Mouse (Mus musculus): ENCODE measurements around the gene Hs2st1.

Hs2st1 gene

GRCm38 (mm10) chr3:144508342-144508741, 61.6 kb downstream of the Hs2st1 start:
- ATAC-seq (ENCODE audit: low TSS enrichment): no peak

GRCm38 (mm10) chr3:144507885-144508284, 62.1 kb downstream of the Hs2st1 start:
- peak; percentile 33; the same call in 1 of the 2 replicates for ATAC-seq (ENCODE audit: low TSS enrichment)

GRCm38 (mm10) chr3:144506213-144506612, 63.8 kb downstream of the Hs2st1 start:
- ATAC-seq (ENCODE audit: low TSS enrichment): peak; percentile 36; the same call in 1 of the 2 replicates

GRCm38 (mm10) chr3:144501930-144502329, 68.1 kb downstream of the Hs2st1 start:
- ATAC-seq (ENCODE audit: low TSS enrichment): peak; percentile 21

- ATAC-seq (ENCODE audit: low TSS enrichment): no peak
Observed at GRCm38 (mm10) chr3:144496762-144497161, 73.2 kb downstream of the Hs2st1 start.

- peak; percentile 57 for ATAC-seq (ENCODE audit: low TSS enrichment)
Observed at GRCm38 (mm10) chr3:144494838-144495237, 75.1 kb downstream of the Hs2st1 start.

GRCm38 (mm10) chr3:144488787-144489186, 81.2 kb downstream of the Hs2st1 start:
- ATAC-seq (ENCODE audit: low TSS enrichment): no peak

GRCm38 (mm10) chr3:144480595-144480994, 89.4 kb downstream of the Hs2st1 start:
- no peak for ATAC-seq (ENCODE audit: low TSS enrichment)

GRCm38 (mm10) chr3:144478427-144478794, 91.6 kb downstream of the Hs2st1 start:
- ATAC-seq (ENCODE audit: low TSS enrichment): peak; percentile 52

- ATAC-seq (ENCODE audit: low TSS enrichment): peak; percentile 70
Observed at GRCm38 (mm10) chr3:144477707-144478426, 92.1 kb downstream of the Hs2st1 start.

GRCm38 (mm10) chr3:144475891-144476290, 94.1 kb downstream of the Hs2st1 start:
- no peak for ATAC-seq (ENCODE audit: low TSS enrichment)

- no peak for ATAC-seq (ENCODE audit: low TSS enrichment)
Observed at GRCm38 (mm10) chr3:144474726-144475125, 95.3 kb downstream of the Hs2st1 start.

GRCm38 (mm10) chr3:144471954-144472353, 98.0 kb downstream of the Hs2st1 start:
- ATAC-seq (ENCODE audit: low TSS enrichment): no peak

GRCm38 (mm10) chr3:144470901-144471300, 99.1 kb downstream of the Hs2st1 start:
- ATAC-seq (ENCODE audit: low TSS enrichment): peak; percentile 36

GRCm38 (mm10) chr3:144467521-144467920, 102.5 kb downstream of the Hs2st1 start:
- peak; percentile 24; the same call in 1 of the 2 replicates for ATAC-seq (ENCODE audit: low TSS enrichment)

GRCm38 (mm10) chr3:144466108-144466678, 103.8 kb downstream of the Hs2st1 start:
- no peak for ATAC-seq (ENCODE audit: low TSS enrichment)

GRCm38 (mm10) chr3:144462679-144463078, 107.3 kb downstream of the Hs2st1 start:
- ATAC-seq (ENCODE audit: low TSS enrichment): no peak

GRCm38 (mm10) chr3:144460183-144460788, 109.7 kb downstream of the Hs2st1 start:
- ATAC-seq (ENCODE audit: low TSS enrichment): no peak

GRCm38 (mm10) chr3:144459285-144459697, 110.7 kb downstream of the Hs2st1 start:
- ATAC-seq (ENCODE audit: low TSS enrichment): 0 out of 2 replicates have a peak, but pooled peaks have one; percentile 3

GRCm38 (mm10) chr3:144453701-144454430, 116.1 kb downstream of the Hs2st1 start:
- ATAC-seq (ENCODE audit: low TSS enrichment): peak; percentile 68

- ATAC-seq (ENCODE audit: low TSS enrichment): no peak
Observed at GRCm38 (mm10) chr3:144448977-144449376, 121.0 kb downstream of the Hs2st1 start.

- ATAC-seq (ENCODE audit: low TSS enrichment): no peak
Observed at GRCm38 (mm10) chr3:144447917-144448316, 122.1 kb downstream of the Hs2st1 start.
